Mouse (Mus musculus) heart, postnatal 14 days (tissue): ENCODE data around the gene Tbc1d20. TPM values are rescaled to one million over a fixed set of nuclear protein-coding genes. Genes with fewer than 3 reads are reported as not detected.
A peak's percentile ranks its signal among the peaks of the same experiment; 100 is the strongest.

Experiments used
- DNase-seq, 2 experiments: peaks; one replicate each; pipeline ENCODE4 v3.0.0; 2021 to 2022
- intact Hi-C: fragments of 180-260 bp; cut with DNase I; formaldehyde crosslinking; loops from one replicate; pipeline ENCODE4 v1.15.1; 2025
- total RNA-seq, 2 experiments: library from RNA; stranded (reverse); gene quantifications; 2 replicates each; pipeline ENCODE4 v1.2.3; 2021

The Tbc1d20 gene
- total RNA-seq, 2 experiments from 2014 or later, result 47.5 to 52.1 TPM

DNA sequence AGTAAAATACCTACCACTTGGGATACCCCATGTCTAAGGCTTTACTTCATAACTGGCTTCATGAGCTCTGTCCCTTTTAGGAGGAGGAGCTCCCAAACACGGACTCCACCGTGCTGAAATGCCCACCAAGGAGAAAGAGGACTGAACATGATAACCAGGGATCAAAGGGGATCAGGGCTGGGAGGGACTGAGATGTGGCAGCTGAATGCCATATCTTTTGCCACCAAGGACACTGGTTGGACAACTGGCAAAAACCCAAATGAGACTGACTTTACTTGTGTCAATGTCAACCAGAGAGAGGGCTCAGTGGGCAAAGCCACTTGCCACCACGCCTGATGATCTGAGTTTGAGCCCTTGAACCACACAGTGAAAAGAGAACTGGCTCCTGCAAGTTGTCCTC is 31.2 kb downstream of the Tbc1d20 start:
- no peak for DNase-seq
- intact Hi-C loops, result no loop called here

- no peak for DNase-seq
- intact Hi-C loops, result no loop called here
Observed at GRCm38 (mm10) chr2:152326157-152326556, 32.5 kb downstream of the Tbc1d20 start.

DNA sequence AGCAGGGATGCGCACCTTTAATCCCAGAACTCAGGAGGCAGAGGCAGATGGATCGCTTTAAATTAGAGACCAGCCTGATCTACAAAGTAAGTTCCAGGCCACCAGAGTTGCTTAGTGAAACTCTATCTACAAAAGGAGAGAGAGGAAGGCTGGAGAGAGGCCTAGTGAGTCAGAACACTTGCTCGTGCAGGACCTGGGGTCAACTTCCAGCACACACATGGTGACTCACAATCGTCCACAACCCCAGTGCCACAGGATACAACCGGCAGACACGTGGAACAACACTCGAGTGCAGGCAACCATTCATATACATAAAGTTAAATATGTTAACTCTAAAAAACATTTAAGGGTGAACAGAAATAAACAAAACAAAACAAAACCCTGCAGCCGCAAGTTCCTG is 33.0 kb downstream of the Tbc1d20 start:
- intact Hi-C loops, result no loop called here
- no peak for DNase-seq

- no peak for DNase-seq
- intact Hi-C loops, result no loop called here
Observed at GRCm38 (mm10) chr2:152327980-152328379, 34.4 kb downstream of the Tbc1d20 start.

DNA sequence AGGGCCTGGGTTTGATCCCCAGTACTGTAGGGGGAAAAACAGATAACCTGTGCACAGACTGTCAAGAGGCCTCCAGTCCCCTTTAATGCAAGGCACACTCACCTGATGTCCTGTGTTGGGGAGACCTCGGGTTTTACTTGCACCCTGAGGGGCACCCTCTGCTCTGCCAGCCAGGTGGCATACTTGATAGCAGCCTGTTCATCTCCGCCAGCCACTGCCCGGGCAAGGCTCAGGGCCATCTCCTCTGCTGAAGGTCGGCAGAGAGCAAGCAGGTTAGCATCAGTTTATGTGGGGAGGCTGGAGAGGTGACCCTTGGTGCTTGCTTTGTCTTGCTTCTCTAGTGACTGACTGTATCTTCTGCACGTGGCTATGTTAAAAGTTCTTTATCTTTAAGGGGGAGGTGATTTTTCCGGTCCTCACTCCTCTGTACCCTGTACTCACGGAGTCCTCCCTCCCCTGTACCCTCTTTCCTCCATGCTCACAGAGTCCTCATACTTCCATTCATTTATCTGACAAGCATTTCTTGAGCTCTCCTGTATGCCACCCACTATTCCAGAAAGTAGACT is 37.3 kb downstream of the Tbc1d20 start:
- intact Hi-C loops, result loop anchor here (5.0 kb wide), 1 partner anchor 36 kb away; no protein-coding TSS in a partner anchor
- DNase-seq, result no peak

- intact Hi-C loops, result loop anchor here (5.0 kb wide), 1 partner anchor 35 kb away; no protein-coding TSS in a partner anchor
- DNase-seq, result peak; percentile 85 to 87
Observed at GRCm38 (mm10) chr2:152332101-152332825, 38.6 kb downstream of the Tbc1d20 start, which contains the start of gene Rbck1. TSS of gene Rbck1 (minus strand) at chr2:152332653.

DNA sequence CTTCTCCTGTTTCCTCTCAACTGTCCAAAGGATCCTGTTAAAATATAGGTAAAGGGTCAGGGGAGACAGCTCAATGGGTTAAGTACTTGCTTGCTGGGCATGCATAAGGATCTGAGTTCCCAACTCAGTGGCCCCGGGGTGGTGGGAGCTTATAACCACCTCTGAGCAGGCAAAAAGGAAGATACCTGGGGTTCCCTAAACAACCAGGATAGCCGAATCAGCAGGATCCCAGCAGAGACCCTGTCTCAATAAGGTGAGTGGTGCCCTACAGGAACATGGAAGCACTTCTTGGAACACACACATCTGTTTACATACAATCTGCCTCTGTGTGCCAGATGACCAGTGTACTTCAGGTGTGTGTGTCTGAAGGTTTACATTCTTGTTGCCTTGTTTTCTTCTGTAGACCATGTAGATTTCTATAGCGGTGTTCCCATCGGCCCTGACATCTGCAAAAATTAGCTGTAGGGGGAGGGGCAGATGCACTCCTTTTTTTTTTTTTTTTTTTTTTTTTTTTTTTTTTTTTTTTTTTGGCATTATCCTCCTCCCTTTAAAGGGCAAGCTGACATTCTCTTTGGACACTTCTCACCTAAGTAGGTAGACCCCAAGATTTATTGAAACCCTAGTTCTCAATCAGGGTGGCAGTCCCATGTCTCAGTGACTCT is 39.8 kb downstream of the Tbc1d20 start:
- intact Hi-C loops, result loop anchor here (5.0 kb wide), 1 partner anchor 34 kb away; no protein-coding TSS in a partner anchor
- DNase-seq, result no peak

- intact Hi-C loops, result no loop called here
- no peak for DNase-seq
Observed at GRCm38 (mm10) chr2:152335289-152335820, 41.7 kb downstream of the Tbc1d20 start.

- DNase-seq, result no peak
- intact Hi-C loops, result no loop called here
Observed at GRCm38 (mm10) chr2:152336856-152337255, 43.2 kb downstream of the Tbc1d20 start.

GRCm38 (mm10) chr2:152337591-152338212 is 44.1 kb downstream of the Tbc1d20 start:
- intact Hi-C loops, result no loop called here
- no peak for DNase-seq

DNA sequence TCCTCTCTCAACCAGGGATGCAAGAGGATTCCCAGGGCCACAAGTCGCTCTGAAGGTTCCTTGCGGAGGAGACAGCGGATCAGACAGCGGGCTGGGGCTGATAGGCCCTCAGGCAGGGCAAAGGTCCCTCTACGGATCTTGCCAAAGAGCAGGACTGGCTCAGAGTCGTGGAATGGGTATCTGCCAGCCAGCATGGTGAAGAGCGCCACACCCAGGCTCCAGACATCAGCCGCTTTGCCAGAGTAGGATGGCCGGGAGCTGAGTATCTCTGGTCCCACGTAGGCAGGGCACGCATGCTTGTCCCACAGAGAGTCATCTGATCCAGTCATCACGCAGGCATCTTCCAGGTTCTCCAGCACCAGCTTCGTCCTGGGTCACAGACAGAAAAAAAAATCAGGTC is 44.7 kb downstream of the Tbc1d20 start:
- no peak for DNase-seq
- intact Hi-C loops, result no loop called here

DNA sequence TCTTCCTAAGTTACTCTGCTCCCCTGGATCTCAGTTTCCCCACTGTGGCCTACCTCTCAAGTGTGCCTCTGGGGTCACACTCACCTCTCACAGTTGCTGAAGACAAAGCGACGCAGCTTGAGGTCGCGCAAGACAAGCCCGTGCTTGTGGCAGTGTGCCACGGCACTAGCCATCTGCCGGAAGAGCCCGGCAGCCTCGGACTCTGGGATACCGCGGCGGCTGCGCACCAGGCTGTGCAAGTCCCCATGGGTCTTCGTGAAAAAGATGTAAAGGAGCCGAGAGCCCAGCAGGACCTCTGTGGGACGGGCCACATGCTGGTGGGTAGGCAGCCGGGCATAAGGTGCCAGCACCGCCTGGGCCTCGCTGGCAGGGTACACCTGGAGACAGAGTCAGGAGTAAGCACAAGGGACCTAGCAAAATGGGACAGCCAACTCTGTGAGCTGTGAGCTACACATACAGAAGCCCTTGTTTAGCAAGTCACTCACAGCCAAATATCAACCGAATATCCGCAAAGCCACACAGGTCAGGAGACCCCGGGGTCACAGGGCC is 46.1 kb downstream of the Tbc1d20 start:
- intact Hi-C loops, result loop anchor here (5.0 kb wide), 1 partner anchor 232 kb away; the partner anchor contains the start of gene Srxn1
- DNase-seq, result no peak

DNA sequence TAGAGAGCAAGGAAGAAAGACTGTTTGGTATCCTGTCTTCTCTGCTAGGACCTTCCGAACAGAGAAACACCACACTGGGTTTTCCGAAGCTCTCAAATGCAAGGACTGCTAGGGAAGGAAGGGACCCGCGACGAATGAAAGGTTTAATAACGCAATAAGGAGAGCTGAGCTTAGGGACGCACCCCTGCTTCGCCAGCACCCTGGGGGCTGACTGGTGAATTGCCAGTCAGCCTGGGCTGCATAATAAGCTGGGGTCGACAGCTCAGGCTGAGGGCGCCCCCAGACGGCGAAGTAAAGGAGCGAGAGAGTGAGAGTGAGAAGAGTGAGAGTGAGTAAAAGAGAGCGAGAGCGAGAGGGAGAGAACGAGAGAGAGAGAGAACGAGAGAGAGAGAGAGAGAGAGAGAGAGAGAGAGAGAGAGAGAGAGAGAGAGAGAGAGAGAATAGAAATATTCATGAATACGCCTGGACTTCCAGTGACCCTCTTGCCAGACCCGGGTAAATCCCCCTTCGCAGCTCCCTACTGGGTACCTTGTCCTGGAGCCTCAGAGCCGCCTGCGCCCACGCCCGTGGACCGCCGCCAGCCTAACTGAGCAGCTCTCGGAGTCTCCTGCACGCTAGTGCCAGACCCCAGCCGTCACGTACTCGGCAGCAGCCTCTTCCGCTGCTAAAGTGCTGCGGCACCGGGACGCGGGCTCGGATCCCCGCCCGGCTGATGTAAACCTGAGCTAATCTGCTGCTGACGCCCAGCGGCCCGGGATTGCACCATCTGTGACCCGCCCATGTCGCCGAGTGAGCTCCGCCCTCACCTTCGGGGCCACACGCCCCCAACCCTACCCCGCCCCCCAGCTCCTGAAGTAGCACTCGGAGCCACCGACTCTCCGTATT is 49.9 kb downstream of the Tbc1d20 start, which contains the start of gene Trib3:
Gene Trib3, minus strand, starts transcription at position 704 of the 885 bp plus-strand sequence.
- intact Hi-C loops, result loop anchor here (5.0 kb wide), 1 partner anchor 236 kb away; the partner anchor contains the start of gene Srxn1
- peak; percentile 82 to 84 for DNase-seq

DNA sequence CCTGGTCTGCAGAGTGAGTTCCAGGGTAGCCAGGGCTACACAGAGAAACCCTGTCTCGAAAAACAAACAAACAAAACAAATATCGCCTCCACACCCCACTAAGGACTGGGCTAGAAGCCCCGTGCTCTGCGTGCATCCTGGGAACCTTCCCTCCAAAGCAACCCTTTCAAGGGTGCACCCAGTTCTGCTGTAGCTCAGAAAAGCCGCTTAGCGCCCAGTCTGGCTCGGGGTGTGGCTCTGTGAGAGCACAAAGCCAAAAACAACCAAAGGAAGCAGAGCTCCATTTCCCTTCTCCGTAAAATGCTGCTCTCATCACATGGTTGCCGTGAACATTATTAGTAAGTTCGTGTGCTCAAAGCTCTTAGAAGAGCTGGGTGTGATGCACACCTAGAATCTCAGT is 50.7 kb downstream of the Tbc1d20 start:
- DNase-seq, result peak; percentile 32 to 35

DNA sequence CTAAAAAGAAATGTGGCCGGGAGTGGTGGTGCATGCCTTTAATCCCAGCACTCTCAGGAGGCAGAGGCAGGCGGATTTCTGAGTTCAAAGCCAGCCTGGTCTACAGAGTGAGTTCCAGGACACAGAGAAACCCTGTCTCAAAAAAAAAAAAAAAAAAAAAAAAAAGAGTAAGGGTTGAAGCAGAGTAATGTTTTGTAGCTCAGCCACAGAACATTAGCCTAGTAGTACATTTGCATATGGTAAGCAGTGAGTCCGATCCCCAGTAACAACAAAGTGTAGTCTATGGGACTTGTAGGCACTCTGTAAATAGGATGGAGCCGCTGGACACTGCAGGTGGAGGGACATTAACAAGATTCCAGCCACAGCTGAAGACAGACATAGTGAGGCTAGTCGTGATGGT is 51.3 kb downstream of the Tbc1d20 start:
- DNase-seq, result no peak
- intact Hi-C loops, result loop anchor here (5.0 kb wide), 1 partner anchor 238 kb away; the partner anchor contains the start of gene Srxn1

More for the DNA sequence above, 50.7 kb downstream of the Tbc1d20 start:
- intact Hi-C loops, result loop anchor here (5.0 kb wide), 1 partner anchor 237 kb away; the partner anchor contains the start of gene Srxn1

DNA sequence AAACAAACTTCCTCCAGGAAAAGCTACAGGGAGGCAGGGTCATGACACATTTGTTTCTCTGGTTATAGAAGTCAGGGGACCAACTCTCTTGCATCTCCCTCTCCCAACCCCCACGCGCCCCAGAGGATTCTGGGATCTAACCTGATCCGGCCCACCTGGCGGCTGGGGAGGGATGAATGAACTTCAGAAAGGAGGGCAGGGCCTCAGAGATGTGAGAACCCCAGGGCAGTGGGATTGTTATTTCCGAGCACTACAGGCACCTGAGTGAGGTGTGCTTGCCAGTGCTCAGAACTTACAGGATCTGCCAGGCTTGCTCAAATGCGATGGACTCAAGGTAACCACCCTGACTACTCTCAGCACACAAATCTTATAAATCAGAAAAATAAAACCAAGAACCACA is 51.8 kb downstream of the Tbc1d20 start:
- intact Hi-C loops, result no loop called here
- no peak for DNase-seq

DNA sequence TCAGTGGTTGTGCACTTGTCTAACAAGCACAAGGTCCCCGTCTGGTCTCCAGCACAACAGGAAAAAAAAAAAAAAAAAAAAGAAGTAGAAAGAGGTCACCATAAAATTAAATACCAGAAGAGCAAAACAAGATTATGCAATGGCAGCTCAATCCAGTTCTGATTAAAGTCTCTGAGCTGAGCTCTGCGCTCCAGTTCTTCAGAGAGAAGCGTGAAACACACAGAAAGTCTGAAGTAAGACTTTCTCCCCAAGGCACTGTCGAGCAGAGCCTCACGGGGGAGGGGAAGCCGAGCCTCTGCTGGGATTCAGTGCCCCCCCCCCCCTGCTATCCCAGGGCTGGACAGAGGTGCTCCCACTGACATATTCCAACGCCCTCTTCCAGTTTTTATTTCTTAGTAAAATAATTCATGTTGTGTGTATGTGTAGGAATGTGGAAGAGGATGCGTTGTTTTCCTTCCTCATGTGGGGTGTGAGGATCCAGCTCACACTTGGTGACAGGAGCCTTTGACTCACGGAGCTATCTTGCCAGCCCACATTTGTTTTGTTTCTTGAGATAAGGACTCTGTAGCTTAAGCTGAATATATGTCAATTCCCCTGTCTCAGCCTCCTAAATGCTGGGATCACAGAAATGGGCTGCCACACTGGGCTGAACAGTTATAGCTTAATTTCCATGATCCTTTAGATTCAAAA is 53.3 kb downstream of the Tbc1d20 start:
- intact Hi-C loops, result no loop called here
- no peak for DNase-seq

DNA sequence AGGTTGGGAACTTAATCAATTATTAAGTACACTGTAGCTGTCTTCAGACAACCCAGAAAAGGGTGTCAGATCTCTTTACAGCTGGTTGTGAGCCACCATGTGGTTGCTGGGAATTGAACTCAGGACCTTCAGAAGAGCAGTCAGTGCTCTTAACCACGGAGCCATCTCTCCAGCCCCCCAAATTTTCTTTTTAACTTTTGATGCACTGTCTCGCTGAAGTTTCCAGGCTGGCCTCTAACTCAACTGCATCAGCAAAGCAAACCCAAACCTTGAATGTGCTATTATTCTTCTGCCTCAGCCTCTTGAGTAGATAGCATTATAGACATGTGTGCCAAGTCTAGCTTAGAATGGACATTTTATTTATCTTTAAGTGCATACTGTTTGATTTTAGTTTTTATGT is 54.1 kb downstream of the Tbc1d20 start:
- intact Hi-C loops, result no loop called here
- no peak for DNase-seq
